Mouse (Mus musculus) heart, embryonic 11.5 days (tissue): ENCODE measurements around the gene Heatr5a. TPM values are rescaled to one million over a fixed set of nuclear protein-coding genes. Genes with fewer than 3 reads are reported as not detected.

ENCODE experiments used
- ATAC-seq: fragments of 200-750 bp; cut with Nextera tagmentation; replicated peaks from 2 replicates; pipeline ENCODE4 v1.8.0; 2017; ENCODE audit warnings: moderate library complexity; ENCODE audit not compliant: insufficient number of reproducible peaks, low FRiP score, low TSS enrichment
- H3K27ac ChIP-seq: fragments of 300-500 bp; sonication (generic); 2 replicates; pipeline ENCODE4 v1.5.1; 2014; ENCODE audit warnings: mild to moderate bottlenecking, low read depth, low read length
- H3K27me3 ChIP-seq: fragments of 300-500 bp; sonication (generic); 2 replicates; pipeline ENCODE4 v1.6.1; 2014; ENCODE audit warnings: mild to moderate bottlenecking, low read length, mixed read lengths; ENCODE audit not compliant: control insufficient read depth, insufficient read depth
- H3K36me3 ChIP-seq: fragments of 300-500 bp; sonication (generic); 2 replicates; pipeline ENCODE4 v1.6.1; 2014; ENCODE audit warnings: mild to moderate bottlenecking, low read length, moderate library complexity, mixed read lengths; ENCODE audit not compliant: control insufficient read depth, insufficient read depth
- H3K4me1 ChIP-seq: fragments of 300-500 bp; sonication (generic); 2 replicates; pipeline ENCODE4 v1.6.1; 2014; ENCODE audit warnings: low read length; ENCODE audit not compliant: control insufficient read depth, insufficient read depth
- H3K4me2 ChIP-seq: fragments of 300-500 bp; sonication (generic); 2 replicates; pipeline ENCODE4 v1.6.1; 2014; ENCODE audit warnings: mild to moderate bottlenecking, moderate library complexity
- H3K4me3 ChIP-seq: fragments of 300-500 bp; sonication (generic); 2 replicates; pipeline ENCODE4 v1.5.1; 2014; ENCODE audit warnings: low read depth, low read length
- H3K9ac ChIP-seq: fragments of 300-500 bp; sonication (generic); 2 replicates; pipeline ENCODE4 v1.6.1; 2014; ENCODE audit warnings: mild to moderate bottlenecking, low read depth, low read length, moderate library complexity
- H3K9me3 ChIP-seq: fragments of 300-500 bp; sonication (generic); replicated peaks from 2 replicates; pipeline ENCODE4 v1.6.1; 2016; ENCODE audit warnings: low read length; ENCODE audit not compliant: control insufficient read depth
- WGBS: fragments of 180-500 bp; shearing (Covaris S2); extraction: QIAGEN DNeasy Blood & Tissue Kit; methylation state at CpG from one replicate; pipeline ENCODE4 v1.1.7; 2014; ENCODE audit not compliant: insufficient replicate concordance; 5-methylcytosine and 5-hydroxymethylcytosine counted together
- polyA plus RNA-seq: library from polyadenylated mRNA; unstranded; fragments of >200 nt; fragmentation: Nextera tagmentation; extraction: Ambion mirVana; gene quantifications from 2 replicates; pipeline ENCODE4 v1.2.1, GENCODE M21; 2014

Heatr5a gene
- polyA plus RNA-seq, 1 experiment from 2014 or later, result 10.2 TPM

DNA sequence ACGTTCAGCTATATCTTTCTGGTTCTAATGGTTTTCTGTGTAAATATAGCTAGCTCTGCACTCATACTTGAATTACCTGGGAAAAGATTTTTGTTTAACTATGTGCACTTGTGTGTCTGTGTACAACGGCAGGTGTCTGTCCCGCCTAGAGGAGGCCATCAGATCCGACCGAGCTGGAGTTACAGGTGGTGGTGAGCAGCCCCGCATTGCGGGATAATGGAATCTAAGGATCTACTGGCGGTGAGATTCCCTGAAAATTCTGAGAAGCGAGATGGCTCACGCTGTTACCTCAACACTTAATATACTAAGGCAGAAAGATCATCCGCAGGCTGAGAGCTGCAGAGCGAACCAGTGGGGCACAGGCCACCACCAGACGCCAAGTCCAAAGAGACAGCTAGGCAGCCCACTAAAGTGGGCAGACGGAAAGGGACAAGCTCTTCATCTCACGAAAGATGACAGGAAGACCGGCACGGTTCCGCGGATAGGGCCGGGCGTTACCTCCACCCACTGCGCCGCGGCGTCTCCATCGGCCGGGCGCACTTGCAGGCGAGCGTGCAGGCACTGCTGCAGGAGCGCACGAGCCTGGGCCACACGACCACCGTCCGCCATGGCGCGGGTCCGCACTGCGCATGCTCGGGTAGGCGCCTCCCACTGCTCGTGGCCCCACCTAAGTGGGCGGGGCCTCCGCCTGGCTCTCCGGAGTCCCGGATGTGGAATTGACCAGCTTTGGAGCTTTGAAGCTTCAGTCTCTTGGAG, 34.9 kb upstream of the Heatr5a start, which contains the start of gene Dtd2:
Gene Dtd2 (minus strand): TSS at position 625 of the 756 bp plus-strand sequence.
- peak; percentile 92 for ATAC-seq
- 3% methylated on average over 46 of the region's 46 CpGs for WGBS
- H3K9me3 ChIP-seq, result no peaks in the 10 kb centered on the region
- peak within 1 kb of the TSS; percentile 78 for H3K4me2 ChIP-seq
- H3K27me3 ChIP-seq, result no peaks in the 10 kb centered on the region
- H3K4me3 ChIP-seq, result peak within 1 kb of the TSS; percentile 83
- no peaks in the 10 kb centered on the region for H3K36me3 ChIP-seq
- H3K4me1 ChIP-seq, result no peaks in the 10 kb centered on the region
- peak within 1 kb of the TSS; percentile 67 for H3K27ac ChIP-seq
- peak within 1 kb of the TSS; percentile 95 for H3K9ac ChIP-seq

GRCm38 (mm10) chr12:52002746-52003145, 31.6 kb upstream of the Heatr5a start:
- WGBS, result 91% methylated on average over 3 of the region's 3 CpGs
- Histone ChIP-seq H3K9ac (no peak overlapping the region), H3K4me1 (no peaks in the 10 kb centered on the region), H3K9me3 (no peaks in the 10 kb centered on the region), H3K27ac (no peak overlapping the region), H3K4me2 (no peak overlapping the region), H3K27me3 (no peaks in the 10 kb centered on the region), H3K36me3 (peaks cover 7% of the 10 kb centered on the region), H3K4me3 (no peak overlapping the region)
- ATAC-seq, result no peak

DNA sequence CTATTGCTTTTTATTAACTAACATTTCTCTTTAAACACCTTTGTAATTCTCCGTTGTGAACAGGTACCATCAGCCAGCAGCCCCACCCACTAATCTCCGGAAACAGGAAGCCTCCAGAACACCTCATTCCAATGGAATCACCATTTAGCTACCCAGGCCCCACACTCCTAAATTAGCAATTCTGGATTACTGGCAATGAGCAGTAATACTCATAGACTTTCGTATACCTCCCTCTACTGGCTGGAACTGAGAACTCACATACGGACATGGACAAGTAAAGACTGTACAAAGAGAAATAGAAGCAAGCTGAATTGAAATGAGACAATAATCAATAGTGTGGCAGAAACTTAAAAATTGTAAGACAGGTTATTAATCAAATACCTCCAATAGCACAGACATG, 30.4 kb upstream of the Heatr5a start:
- no peak overlapping the region for H3K4me3 ChIP-seq
- ATAC-seq, result no peak
- H3K9ac ChIP-seq, result no peak overlapping the region; the same call in 1 of the 2 replicates
- no peaks in the 10 kb centered on the region for H3K4me1 ChIP-seq
- H3K9me3 ChIP-seq, result no peaks in the 10 kb centered on the region
- H3K36me3 ChIP-seq, result peaks cover 11% of the 10 kb centered on the region
- no peak overlapping the region for H3K4me2 ChIP-seq
- H3K27me3 ChIP-seq, result no peaks in the 10 kb centered on the region
- 16% methylated on average over 4 of the region's 4 CpGs for WGBS
- no peak overlapping the region for H3K27ac ChIP-seq

GRCm38 (mm10) chr12:51998366-51998932, 27.3 kb upstream of the Heatr5a start:
- no peaks in the 10 kb centered on the region for H3K4me1 ChIP-seq
- H3K4me3 ChIP-seq, result no peak overlapping the region
- no peak for ATAC-seq
- no peak overlapping the region for H3K9ac ChIP-seq
- 71% methylated on average over 9 of the region's 9 CpGs for WGBS
- peaks cover 11% of the 10 kb centered on the region for H3K36me3 ChIP-seq
- H3K27ac ChIP-seq, result no peak overlapping the region
- H3K27me3 ChIP-seq, result no peaks in the 10 kb centered on the region
- H3K4me2 ChIP-seq, result no peak overlapping the region
- no peaks in the 10 kb centered on the region for H3K9me3 ChIP-seq

DNA sequence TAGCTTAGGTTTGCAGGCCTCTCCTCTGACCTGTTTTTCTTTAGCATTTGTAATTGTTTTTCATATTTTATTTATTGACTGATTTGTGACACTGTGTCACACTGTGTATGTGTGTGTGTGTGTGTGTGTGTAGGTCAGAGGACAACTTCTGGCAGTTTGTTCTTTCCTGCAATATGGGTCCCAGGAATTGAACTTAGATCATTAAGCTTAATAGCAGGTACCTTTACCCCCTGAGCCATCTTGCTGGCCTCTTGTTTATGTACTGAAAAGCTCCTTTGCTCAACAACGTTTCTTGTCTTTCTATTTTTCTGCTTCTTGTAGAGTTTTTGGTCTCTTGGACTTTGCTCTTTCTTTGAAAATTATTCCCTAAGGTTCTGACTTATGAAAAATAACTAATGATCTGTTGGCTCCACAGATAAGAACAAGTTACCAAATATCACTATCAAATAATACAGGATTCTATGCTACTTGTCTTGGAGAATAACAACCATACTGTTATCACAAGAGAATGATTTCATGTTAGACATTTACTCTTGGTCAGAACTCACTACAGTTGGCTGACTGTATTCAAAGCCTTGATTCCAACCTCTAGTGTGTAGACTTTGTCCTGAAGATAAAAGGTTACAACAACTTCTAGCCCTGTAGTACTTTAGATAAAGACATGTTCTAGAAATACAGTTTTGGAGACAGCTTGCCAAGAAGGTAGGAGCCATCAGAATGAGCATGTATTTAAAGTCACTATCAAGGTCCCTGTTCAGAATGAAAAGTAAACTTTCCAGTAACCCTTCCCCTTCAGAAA, 24.8 kb upstream of the Heatr5a start:
- Histone ChIP-seq H3K27me3 (no peaks in the 10 kb centered on the region), H3K27ac (no peak overlapping the region), H3K9ac (no peak overlapping the region), H3K36me3 (peaks cover 11% of the 10 kb centered on the region), H3K4me3 (no peak overlapping the region), H3K9me3 (no peaks in the 10 kb centered on the region), H3K4me2 (no peak overlapping the region), H3K4me1 (no peaks in the 10 kb centered on the region)
- WGBS, result 87% methylated on average over 1 of the region's 1 CpGs
- no peak for ATAC-seq

DNA sequence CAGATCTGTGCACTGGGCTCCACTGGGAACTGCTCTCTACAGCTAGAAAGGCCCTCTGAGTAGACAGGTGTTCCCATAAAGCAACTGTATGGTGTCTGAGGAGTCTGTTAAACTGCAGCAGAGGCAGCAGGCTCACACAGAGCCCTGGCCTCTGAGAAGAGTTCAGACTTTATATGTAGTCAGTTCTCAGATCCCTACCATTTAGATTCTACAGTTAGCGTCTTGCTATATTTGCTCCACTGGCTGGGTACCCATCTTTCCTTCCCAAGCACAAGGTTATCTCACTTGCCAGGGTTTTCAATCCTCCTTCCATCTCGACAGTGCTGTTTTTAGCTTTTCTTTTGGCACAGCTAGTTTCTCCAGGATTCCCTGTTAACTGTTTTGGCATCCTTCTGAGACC, 19.5 kb upstream of the Heatr5a start:
- Histone ChIP-seq H3K9me3 (no peaks in the 10 kb centered on the region), H3K4me3 (no peak overlapping the region), H3K9ac (no peak overlapping the region), H3K27me3 (no peaks in the 10 kb centered on the region), H3K4me2 (no peak overlapping the region), H3K4me1 (no peaks in the 10 kb centered on the region), H3K36me3 (no peaks in the 10 kb centered on the region), H3K27ac (no peak overlapping the region)
- ATAC-seq, result no peak
- 70% methylated on average over 2 of the region's 2 CpGs for WGBS

DNA sequence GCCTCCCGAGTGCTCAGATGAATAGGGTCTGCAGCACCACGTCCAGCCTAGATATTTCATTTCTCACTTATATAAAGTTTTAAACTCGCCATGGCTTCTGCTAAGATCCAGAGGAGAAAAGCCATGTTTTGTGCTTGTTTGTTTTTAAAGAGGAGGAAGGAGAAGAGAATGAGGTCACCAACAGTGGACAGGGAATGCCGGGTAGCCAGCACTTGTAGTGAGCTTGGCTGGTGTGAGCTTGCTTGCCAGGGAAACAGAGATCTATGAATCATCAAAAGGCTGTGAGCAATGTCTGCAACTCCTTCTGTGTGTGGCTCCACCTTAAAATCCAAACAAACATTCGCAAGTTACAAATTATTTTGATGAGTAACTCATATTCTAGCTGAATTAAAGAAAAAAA, 17.4 kb upstream of the Heatr5a start:
- H3K4me1 ChIP-seq, result no peaks in the 10 kb centered on the region
- no peak overlapping the region for H3K9ac ChIP-seq
- H3K9me3 ChIP-seq, result no peaks in the 10 kb centered on the region
- 83% methylated on average over 5 of the region's 5 CpGs for WGBS
- H3K4me3 ChIP-seq, result no peak overlapping the region
- no peaks in the 10 kb centered on the region for H3K27me3 ChIP-seq
- H3K4me2 ChIP-seq, result no peak overlapping the region
- no peak overlapping the region for H3K27ac ChIP-seq
- no peaks in the 10 kb centered on the region for H3K36me3 ChIP-seq
- ATAC-seq, result no peak

DNA sequence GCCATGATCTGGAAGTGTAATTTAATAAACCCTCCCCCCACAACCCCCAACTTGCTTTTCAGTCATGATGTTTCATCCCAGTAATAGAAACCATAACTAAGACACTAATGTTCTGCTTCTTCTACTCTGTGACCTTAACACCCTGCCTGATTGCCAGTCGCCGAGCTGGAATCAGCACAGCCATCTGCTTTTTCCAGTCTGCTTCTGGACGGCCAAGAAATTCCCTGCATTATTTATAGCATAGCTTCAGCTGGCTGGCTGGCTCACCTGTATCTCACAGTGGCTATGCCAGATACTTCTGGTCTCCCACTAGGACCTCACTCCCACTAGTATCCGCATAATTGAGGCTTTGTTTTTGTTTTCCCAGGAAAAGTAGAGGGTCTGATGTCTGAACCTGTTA, 14.7 kb upstream of the Heatr5a start:
- Histone ChIP-seq H3K27me3 (no peaks in the 10 kb centered on the region), H3K36me3 (no peaks in the 10 kb centered on the region), H3K4me2 (no peak overlapping the region), H3K4me3 (no peak overlapping the region), H3K9me3 (no peaks in the 10 kb centered on the region), H3K9ac (no peak overlapping the region), H3K27ac (no peak overlapping the region), H3K4me1 (no peaks in the 10 kb centered on the region)
- ATAC-seq, result no peak
- 46% methylated on average over 4 of the region's 4 CpGs for WGBS
